Mouse (Mus musculus) kidney, adult 2 months (tissue): ENCODE measurements around the gene Cdc42ep2. TPM values are rescaled to one million over a fixed set of nuclear protein-coding genes. Genes with fewer than 3 reads are reported as not detected.

Experiments
- DNase-seq: peaks from one replicate; pipeline ENCODE4 v3.0.0; 2021
- H3K27ac ChIP-seq: fragments of 200-500 bp; 2 replicates; pipeline ENCODE4 v1.5.1; 2012; ENCODE audit warnings: low read depth, low read length, control low read depth, inconsistent platforms; ENCODE audit not compliant: insufficient read depth
- H3K27me3 ChIP-seq: fragments of 200-500 bp; replicated peaks from 2 replicates; pipeline ENCODE4 v1.6.1; 2012; ENCODE audit warnings: mild to moderate bottlenecking, moderate library complexity, low read length, inconsistent platforms; ENCODE audit not compliant: control insufficient read depth, insufficient read depth
- H3K36me3 ChIP-seq: fragments of 200-500 bp; 2 replicates; pipeline ENCODE4 v1.6.1; 2012; ENCODE audit warnings: mild to moderate bottlenecking, moderate library complexity, low read length, inconsistent platforms; ENCODE audit not compliant: control insufficient read depth, insufficient read depth
- H3K4me1 ChIP-seq: fragments of 200-500 bp; 2 replicates; pipeline ENCODE4 v1.6.1; 2011; ENCODE audit warnings: low read length; ENCODE audit not compliant: control insufficient read depth, insufficient read depth
- H3K4me3 ChIP-seq: fragments of 200-500 bp; 2 replicates; pipeline ENCODE4 v1.5.1; 2011; ENCODE audit warnings: mild to moderate bottlenecking, low read depth, low read length, control low read depth; ENCODE audit not compliant: insufficient read depth
- CTCF ChIP-seq: fragments of 200-500 bp; conservative IDR thresholded peaks from 2 replicates; pipeline ENCODE4 v1.5.1; 2011; ENCODE audit warnings: low read depth, mild to moderate bottlenecking, control low read depth, low read length, moderate library complexity, mixed read lengths; ENCODE audit not compliant: insufficient read depth, insufficient read length
- POLR2A ChIP-seq: fragments of 200-500 bp; IDR thresholded peaks from one replicate; pipeline ENCODE4 v1.6.1; 2011; ENCODE audit warnings: low read depth, low read length, control low read depth
- WGBS: fragments of 180-500 bp; shearing (Covaris S2); methylation state at CpG from one replicate; pipeline ENCODE4 v1.1.7; 2018; 5-methylcytosine and 5-hydroxymethylcytosine counted together
- polyA plus RNA-seq: library from polyadenylated mRNA; depleted of rRNA; stranded (reverse); fragments of >200 nt; gene quantifications from 2 replicates; pipeline ENCODE4 v1.2.3, GENCODE M21; 2012

Cdc42ep2 gene
- polyA plus RNA-seq, 1 experiment, result 12.0 TPM

GRCm38 (mm10) chr19:5962651-5963050 is 38.0 kb upstream of the Cdc42ep2 start:
- H3K4me1 ChIP-seq, result peaks cover 5% of the 10 kb centered on the region; the same call in 1 of the 2 replicates
- 32% methylated on average over 1 of the region's 1 CpGs for WGBS

GRCm38 (mm10) chr19:5957371-5957770 is 32.8 kb upstream of the Cdc42ep2 start:
- 78% methylated on average over 5 of the region's 5 CpGs for WGBS
- TF ChIP-seq POLR2A, result no peak
- no peak for TF ChIP-seq CTCF
- Histone ChIP-seq H3K4me1 (peaks cover 5% of the 10 kb centered on the region; the same call in 1 of the 2 replicates), H3K27me3 (no peaks in the 10 kb centered on the region), H3K27ac (no peak overlapping the region), H3K36me3 (no peaks in the 10 kb centered on the region), H3K4me3 (no peak overlapping the region)
- no peak for DNase-seq

More at GRCm38 (mm10) chr19:5962651-5963050, 38.0 kb upstream of the Cdc42ep2 start:
- Histone ChIP-seq H3K27ac (no peak overlapping the region), H3K27me3 (no peaks in the 10 kb centered on the region), H3K4me3 (no peak overlapping the region), H3K36me3 (no peaks in the 10 kb centered on the region)
- TF ChIP-seq CTCF (no peak), POLR2A (no peak)
- DNase-seq, result no peak

- Histone ChIP-seq H3K4me3 (no peak overlapping the region), H3K36me3 (no peaks in the 10 kb centered on the region), H3K27ac (no peak overlapping the region), H3K27me3 (no peaks in the 10 kb centered on the region), H3K4me1 (peaks cover 5% of the 10 kb centered on the region; the same call in 1 of the 2 replicates)
- TF ChIP-seq POLR2A (no peak), CTCF (peak; percentile 84)
- WGBS, result 5% methylated on average over 3 of the region's 3 CpGs
- peak; percentile 92 for DNase-seq
These were observed 32.1 kb upstream of the Cdc42ep2 start for GRCm38 (mm10) chr19:5956685-5957084.

- TF ChIP-seq CTCF (no peak), POLR2A (no peak)
- Histone ChIP-seq H3K27ac (peak overlapping the region; percentile 83), H3K4me1 (peaks cover 5% of the 10 kb centered on the region; the same call in 1 of the 2 replicates), H3K27me3 (no peaks in the 10 kb centered on the region), H3K4me3 (peak overlapping the region; percentile 32), H3K36me3 (no peaks in the 10 kb centered on the region)
- 21% methylated on average over 28 of the region's 28 CpGs for WGBS
- peak; percentile 94 for DNase-seq
These were observed 31.4 kb upstream of the Cdc42ep2 start for GRCm38 (mm10) chr19:5955704-5956670.

GRCm38 (mm10) chr19:5954936-5955335 is 30.3 kb upstream of the Cdc42ep2 start:
- H3K27ac ChIP-seq, result peak overlapping the region; percentile 70
- no peak for TF ChIP-seq CTCF
- no peak overlapping the region for H3K4me3 ChIP-seq
- 68% methylated on average over 10 of the region's 10 CpGs for WGBS
- peaks cover 5% of the 10 kb centered on the region; the same call in 1 of the 2 replicates for H3K4me1 ChIP-seq
- no peak for DNase-seq
- H3K27me3 ChIP-seq, result no peaks in the 10 kb centered on the region
- H3K36me3 ChIP-seq, result no peaks in the 10 kb centered on the region

- peak; percentile 56 for DNase-seq
- H3K27me3 ChIP-seq, result no peaks in the 10 kb centered on the region
- H3K36me3 ChIP-seq, result no peaks in the 10 kb centered on the region
- 76% methylated on average over 22 of the region's 22 CpGs for WGBS
- TF ChIP-seq POLR2A, result no peak
- no peak for TF ChIP-seq CTCF
- H3K4me3 ChIP-seq, result no peak overlapping the region
- peak overlapping the region; percentile 27 for H3K27ac ChIP-seq
- peaks cover 5% of the 10 kb centered on the region; the same call in 1 of the 2 replicates for H3K4me1 ChIP-seq
These were observed 29.6 kb upstream of the Cdc42ep2 start for GRCm38 (mm10) chr19:5954031-5954710.

- WGBS, result 84% methylated on average over 19 of the region's 19 CpGs
- Histone ChIP-seq H3K36me3 (no peaks in the 10 kb centered on the region), H3K27me3 (no peaks in the 10 kb centered on the region), H3K4me3 (no peak overlapping the region), H3K4me1 (peaks cover 5% of the 10 kb centered on the region; the same call in 1 of the 2 replicates), H3K27ac (no peak overlapping the region)
- no peak for TF ChIP-seq POLR2A
- TF ChIP-seq CTCF, result no peak
- peak; percentile 38 for DNase-seq
These were observed 28.7 kb upstream of the Cdc42ep2 start for GRCm38 (mm10) chr19:5953201-5953770.
